Mouse (Mus musculus) testis, adult 2 months (tissue): ENCODE measurements around the gene Insyn1. TPM values are rescaled to one million over a fixed set of nuclear protein-coding genes. Genes with fewer than 3 reads are reported as not detected.

ENCODE experiments used
- H3K27ac ChIP-seq: fragments of 200-500 bp; 2 replicates; pipeline ENCODE4 v1.5.1; 2012; ENCODE audit warnings: low read depth, low read length; ENCODE audit not compliant: control insufficient read depth, insufficient read depth
- H3K27me3 ChIP-seq: fragments of 200-500 bp; 2 replicates; pipeline ENCODE4 v1.6.1; 2012; ENCODE audit warnings: mild to moderate bottlenecking, low read length, moderate library complexity; ENCODE audit not compliant: control insufficient read depth, insufficient read depth
- H3K36me3 ChIP-seq: fragments of 200-500 bp; 2 replicates; pipeline ENCODE4 v1.6.1; 2012; ENCODE audit warnings: mild to moderate bottlenecking, low read length; ENCODE audit not compliant: control insufficient read depth, insufficient read depth
- H3K4me1 ChIP-seq: fragments of 200-500 bp; 2 replicates; pipeline ENCODE4 v1.6.1; 2012; ENCODE audit warnings: low read length; ENCODE audit not compliant: control insufficient read depth, insufficient read depth
- H3K4me3 ChIP-seq: fragments of 200-500 bp; 2 replicates; pipeline ENCODE4 v1.5.1; 2012; ENCODE audit warnings: low read depth, mild to moderate bottlenecking, low read length, moderate library complexity, mixed read lengths; ENCODE audit not compliant: control insufficient read depth
- CTCF ChIP-seq: fragments of 200-500 bp; IDR thresholded peaks from 2 replicates; pipeline ENCODE4 v1.5.1; 2012; ENCODE audit warnings: low read depth, mild to moderate bottlenecking, inconsistent platforms, low read length, moderate library complexity; ENCODE audit not compliant: control insufficient read depth, insufficient read depth, insufficient replicate concordance
- POLR2A ChIP-seq: fragments of 200-500 bp; IDR thresholded peaks from 2 replicates; pipeline ENCODE4 v1.6.1; 2012; ENCODE audit warnings: low read depth, mild to moderate bottlenecking, inconsistent platforms, low read length, moderate library complexity; ENCODE audit not compliant: control insufficient read depth
- polyA plus RNA-seq: library from polyadenylated mRNA; depleted of rRNA; stranded (reverse); fragments of >200 nt; gene quantifications from 2 replicates; pipeline ENCODE4 v1.2.3, GENCODE M21; 2012

The Insyn1 gene
- polyA plus RNA-seq, 1 experiment, result 1.4 TPM

DNA sequence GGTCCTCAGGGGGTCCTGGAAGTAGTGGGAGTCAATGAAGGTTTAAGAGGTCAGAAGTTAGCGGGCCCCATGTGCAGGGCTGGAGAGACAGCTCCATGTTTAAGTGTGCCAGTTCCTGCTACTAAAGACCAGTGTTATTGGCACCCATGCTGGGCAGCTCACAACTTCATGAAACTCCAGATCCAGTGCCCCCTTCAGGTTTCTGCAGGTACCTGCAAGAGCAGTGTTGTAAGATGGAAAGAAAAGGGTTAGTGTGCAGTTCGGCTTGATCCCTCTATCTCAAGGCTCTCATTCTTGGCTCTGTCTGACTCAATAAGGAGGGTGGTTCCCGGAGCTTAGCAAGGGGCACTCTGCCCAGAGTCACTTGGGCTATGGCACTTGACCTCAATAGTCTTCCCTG lies 30.1 kb upstream of the Insyn1 start:
- no peak overlapping the region for H3K27ac ChIP-seq
- no peaks in the 10 kb centered on the region for H3K27me3 ChIP-seq
- H3K36me3 ChIP-seq, result no peaks in the 10 kb centered on the region
- no peaks in the 10 kb centered on the region; the same call in 1 of the 2 replicates for H3K4me1 ChIP-seq
- TF ChIP-seq CTCF, result no peak
- TF ChIP-seq POLR2A, result no peak
- no peak overlapping the region for H3K4me3 ChIP-seq

DNA sequence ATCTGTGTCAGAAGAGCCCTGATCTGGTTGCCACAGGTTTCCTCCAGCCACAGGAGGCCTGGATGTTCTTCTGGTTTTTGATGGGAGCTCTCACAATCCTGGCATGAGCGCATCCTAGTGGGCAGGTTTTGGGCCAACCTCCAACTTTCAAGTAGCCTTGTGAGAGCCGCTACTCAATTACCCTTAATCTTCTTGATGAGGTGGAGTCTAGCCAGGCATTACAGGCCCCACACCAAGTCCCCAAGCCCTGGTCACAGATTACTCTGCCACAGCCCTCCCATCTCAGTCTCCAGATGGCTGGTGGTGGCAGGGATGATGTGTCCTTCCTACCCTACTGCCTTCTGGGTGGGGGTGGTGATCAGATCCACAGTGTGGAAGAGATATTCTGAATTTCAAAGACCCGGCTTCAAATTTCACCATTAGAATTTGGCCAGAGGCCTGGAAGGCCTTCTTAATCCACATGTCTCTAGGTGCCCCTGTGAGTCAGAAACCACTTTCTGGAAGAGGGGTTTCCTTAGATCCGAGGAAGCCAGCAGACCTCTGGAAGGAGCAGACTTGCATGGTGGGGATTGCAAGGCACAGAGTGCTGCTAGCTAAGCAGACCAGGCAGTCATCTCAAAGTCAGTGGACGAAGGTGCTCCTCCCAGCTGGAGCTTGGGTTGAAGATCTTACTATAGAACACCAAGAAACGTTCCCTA lies 29.4 kb upstream of the Insyn1 start:
- no peak overlapping the region for H3K4me3 ChIP-seq

DNA sequence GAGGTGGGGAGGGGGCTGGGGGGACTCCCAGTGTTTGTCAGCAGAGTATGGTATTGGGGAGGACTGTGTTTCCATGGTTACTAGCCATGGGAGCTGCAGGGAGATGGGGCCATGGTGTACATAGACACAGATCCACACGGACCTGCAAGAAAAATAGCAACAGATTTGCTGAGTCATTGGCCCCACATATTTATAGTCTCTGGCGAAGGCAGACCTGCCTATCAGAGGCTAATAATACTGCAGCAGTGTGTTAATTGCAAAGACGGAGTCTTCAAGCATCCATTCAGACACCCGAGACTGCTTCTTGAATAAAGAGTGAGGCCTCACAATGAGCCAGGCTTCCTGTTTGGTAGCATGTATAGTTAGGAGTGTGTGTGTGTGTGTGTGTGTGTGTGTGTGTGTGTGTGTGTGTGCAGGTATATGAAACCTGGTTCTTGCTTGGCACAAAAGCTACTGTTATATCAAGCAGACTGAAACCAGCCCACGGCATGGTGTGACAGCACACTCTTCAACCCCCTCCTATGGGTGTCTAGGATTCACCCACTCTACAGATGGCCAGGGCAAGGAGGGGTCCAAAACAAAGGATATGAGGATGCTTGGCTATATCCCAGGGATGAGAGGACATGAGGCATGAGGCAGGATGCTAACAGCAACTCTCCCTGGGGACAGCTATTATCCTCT lies 20.9 kb upstream of the Insyn1 start:
- no peak overlapping the region for H3K27ac ChIP-seq
- no peaks in the 10 kb centered on the region for H3K36me3 ChIP-seq
- TF ChIP-seq POLR2A (no peak), CTCF (no peak)
- no peaks in the 10 kb centered on the region for H3K4me1 ChIP-seq
- H3K4me3 ChIP-seq, result no peak overlapping the region
- no peaks in the 10 kb centered on the region for H3K27me3 ChIP-seq

More for the DNA sequence above, 29.4 kb upstream of the Insyn1 start:
- TF ChIP-seq POLR2A (no peak), CTCF (no peak)
- Histone ChIP-seq H3K27ac (no peak overlapping the region), H3K4me1 (no peaks in the 10 kb centered on the region; the same call in 1 of the 2 replicates), H3K27me3 (no peaks in the 10 kb centered on the region), H3K36me3 (no peaks in the 10 kb centered on the region)

- Histone ChIP-seq H3K36me3 (no peaks in the 10 kb centered on the region), H3K27ac (no peak overlapping the region), H3K27me3 (no peaks in the 10 kb centered on the region), H3K4me3 (no peak overlapping the region), H3K4me1 (peaks cover 3% of the 10 kb centered on the region; the same call in 1 of the 2 replicates)
- no peak for TF ChIP-seq POLR2A
- no peak for TF ChIP-seq CTCF
These were observed 17.9 kb upstream of the Insyn1 start for GRCm38 (mm10) chr9:58470466-58470865.

GRCm38 (mm10) chr9:58473211-58473815 lies 15.1 kb upstream of the Insyn1 start:
- TF ChIP-seq CTCF (no peak), POLR2A (no peak)
- Histone ChIP-seq H3K4me3 (peak overlapping the region; percentile 17), H3K36me3 (no peaks in the 10 kb centered on the region), H3K27ac (no peak overlapping the region), H3K27me3 (no peaks in the 10 kb centered on the region), H3K4me1 (peaks cover 3% of the 10 kb centered on the region; the same call in 1 of the 2 replicates)

DNA sequence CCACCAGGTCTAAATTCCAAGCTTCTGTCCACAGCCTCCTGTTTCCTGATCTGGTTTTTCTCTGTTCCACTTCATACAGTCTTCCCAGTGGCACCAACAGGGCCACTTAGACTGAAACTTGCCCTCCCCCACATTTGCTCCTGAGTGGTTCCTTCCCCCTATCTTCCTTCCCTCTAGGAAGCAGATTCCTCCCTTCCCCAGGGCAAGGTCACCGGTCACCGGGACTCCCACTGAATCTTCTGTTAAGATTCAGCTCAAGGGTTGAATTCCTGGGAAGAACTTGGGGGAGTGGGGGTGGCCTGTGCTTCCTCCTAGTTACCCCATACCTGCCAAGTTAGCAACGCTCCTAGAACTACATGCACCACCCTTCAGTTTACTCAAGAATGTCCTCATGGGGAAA lies 1.3 kb upstream of the Insyn1 start:
- Histone ChIP-seq H3K36me3 (no peaks in the 10 kb centered on the region), H3K27me3 (no peaks in the 10 kb centered on the region), H3K4me3 (no peak overlapping the region), H3K27ac (no peak overlapping the region), H3K4me1 (peaks cover 15% of the 10 kb centered on the region)
- TF ChIP-seq POLR2A (no peak), CTCF (no peak)
